In genomic region chr10:107319648-107320047, GRCm38 (mm10) we compare ENCODE assay signal across 26 mouse cellular contexts. TPM values are rescaled to one million over a fixed set of nuclear protein-coding genes. Genes with fewer than 3 reads are reported as not detected.
"Had no signal": no experiment of that assay in that cellular context is flagged by ENCODE, and none has a peak within 500 bp of the region (broad histone marks: within the 10 kb centered on the region; RNA-seq: fewer than 3 reads in every experiment).

No protein-coding gene starts in this region.

- H3K4me2 ChIP-seq: heart, embryonic 12.5 days; hindbrain, embryonic 13.5 days; hindbrain, embryonic 15.5 days; limb, embryonic 13.5 days; limb, embryonic 15.5 days; liver, embryonic 12.5 days had no signal

- H3K4me3 ChIP-seq: gastrocnemius, adult 2 months; heart, embryonic 10.5 days; heart, embryonic 12.5 days; hindbrain, embryonic 13.5 days; hindbrain, embryonic 15.5 days; layer of hippocampus, adult 2 months; left cerebral cortex, adult 2 months; limb, embryonic 13.5 days; limb, embryonic 15.5 days; liver, embryonic 12.5 days had no signal

- H3K9me3 ChIP-seq: heart, embryonic 10.5 days; heart, embryonic 12.5 days; hindbrain, embryonic 13.5 days; hindbrain, embryonic 15.5 days; limb, embryonic 13.5 days; limb, embryonic 15.5 days; liver, embryonic 12.5 days had no signal

- ATAC-seq: hindbrain, postnatal 0 days; intestine, embryonic 16.5 days; liver, embryonic 12.5 days had no signal

- H3K27ac ChIP-seq: gastrocnemius, adult 2 months; heart, embryonic 10.5 days; hindbrain, embryonic 13.5 days; hindbrain, embryonic 15.5 days; hindbrain, postnatal 0 days; layer of hippocampus, adult 2 months; left cerebral cortex, adult 2 months; limb, embryonic 13.5 days; limb, embryonic 15.5 days; liver, embryonic 12.5 days had no signal

- H3K27me3 ChIP-seq: heart, embryonic 12.5 days; hindbrain, embryonic 13.5 days; hindbrain, embryonic 15.5 days; limb, embryonic 13.5 days; limb, embryonic 15.5 days; liver, embryonic 12.5 days had no signal

- H3K9ac ChIP-seq: heart, embryonic 12.5 days; hindbrain, embryonic 13.5 days; hindbrain, embryonic 15.5 days; limb, embryonic 13.5 days; limb, embryonic 15.5 days; liver, embryonic 12.5 days had no signal

- DNase-seq: gastrocnemius, adult 2 months; gastrocnemius, postnatal 10 days; gastrocnemius, postnatal 25 days; heart, adult 18-20 months; heart, postnatal 14 days; heart, postnatal 36 days; kidney, adult 11 months; kidney, adult 2 months; kidney, adult 9 months; kidney, postnatal 10 days; kidney, postnatal 25 days; kidney, postnatal 4 days; left cerebral cortex, postnatal 4 days had no signal

- H3K4me1 ChIP-seq: heart, embryonic 10.5 days; heart, embryonic 12.5 days; hindbrain, embryonic 15.5 days; limb, embryonic 13.5 days; limb, embryonic 15.5 days; liver, embryonic 12.5 days had no signal

- H3K36me3 ChIP-seq: heart, embryonic 10.5 days; heart, embryonic 12.5 days; hindbrain, embryonic 13.5 days; hindbrain, embryonic 15.5 days; limb, embryonic 13.5 days; limb, embryonic 15.5 days; liver, embryonic 12.5 days had no signal

RNA-seq across cellular contexts. Expression of gene Lin7a, which starts 48.2 kb away (rescaled TPM):
- total RNA-seq: granulocyte monocyte progenitor cell, adult 5-6 weeks; hematopoietic stem cell, adult 5-6 weeks had no signal
